Mouse (Mus musculus) C2C12 (cell line): ENCODE data around the gene Mef2c.

ENCODE experiments used
- CEBPB ChIP-seq: IDR thresholded peaks from one replicate; pipeline ENCODE4 v1.6.1; 2011; ENCODE audit warnings: low read depth, mild to moderate bottlenecking, control low read depth, moderate library complexity
- CTCF ChIP-seq: IDR thresholded peaks from one replicate; pipeline ENCODE4 v1.5.1; 2011; ENCODE audit not compliant: control insufficient read depth, insufficient read depth, insufficient read length
- MAX ChIP-seq: IDR thresholded peaks from one replicate; pipeline ENCODE4 v1.6.1; 2011; ENCODE audit warnings: mild to moderate bottlenecking, control low read depth
- USF1 ChIP-seq: IDR thresholded peaks from one replicate; pipeline ENCODE4 v1.6.1; 2011; ENCODE audit warnings: low read depth, mild to moderate bottlenecking, control low read depth, moderate library complexity

- TF ChIP-seq CTCF, result no peak
- no peak for TF ChIP-seq USF1
- TF ChIP-seq MAX, result no peak
- no peak for TF ChIP-seq CEBPB
These were observed 17.0 kb downstream of the Mef2c start for GRCm38 (mm10) chr13:83520807-83521206.
